Mouse (Mus musculus): Measurements from ENCODE around the gene Rgl1. TPM values are rescaled to one million over a fixed set of nuclear protein-coding genes. Genes with fewer than 3 reads are reported as not detected.

Rgl1 gene
- polyA plus RNA-seq, 2 experiments from 2014 or later = 0.09 to 0.19 TPM

DNA sequence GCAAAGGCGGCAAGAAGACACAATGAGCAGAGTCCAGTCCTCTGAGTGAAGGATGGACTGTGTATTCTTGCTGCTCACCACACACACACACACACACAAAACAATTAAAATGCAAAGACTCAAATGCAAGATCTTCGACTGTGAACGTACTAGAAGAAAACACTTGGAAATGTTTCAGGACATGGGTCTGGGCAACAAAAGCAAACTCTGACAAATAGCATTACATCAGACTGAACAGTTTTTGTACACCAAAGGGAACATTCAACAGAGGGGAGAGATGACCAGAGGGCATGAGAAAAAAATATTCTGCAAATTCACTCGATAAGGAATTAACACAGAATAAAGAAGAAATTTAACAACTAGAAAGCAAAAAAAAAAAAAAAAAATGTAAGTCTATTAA lies 52.2 kb downstream of the Rgl1 start:
- no peak for ATAC-seq

DNA sequence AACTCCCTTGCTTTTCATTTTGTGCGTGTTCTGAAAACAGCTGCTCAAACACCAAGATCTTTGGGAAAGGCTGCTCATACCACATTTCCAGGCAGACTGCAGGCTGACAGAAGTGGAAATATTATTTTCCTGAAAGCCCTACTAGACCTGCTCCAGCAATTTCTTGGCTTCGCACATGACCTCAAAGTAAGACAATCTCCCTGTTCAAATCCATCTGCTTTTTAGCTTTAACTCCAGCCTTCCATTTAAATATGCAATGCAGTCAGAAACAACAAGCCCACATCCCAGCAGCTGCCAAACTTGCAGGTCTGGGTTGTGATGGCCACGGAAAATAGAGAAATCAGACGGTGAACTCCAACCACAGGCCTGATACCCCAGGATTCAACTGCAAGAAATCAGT lies 55.1 kb downstream of the Rgl1 start:
- no peak for ATAC-seq

DNA sequence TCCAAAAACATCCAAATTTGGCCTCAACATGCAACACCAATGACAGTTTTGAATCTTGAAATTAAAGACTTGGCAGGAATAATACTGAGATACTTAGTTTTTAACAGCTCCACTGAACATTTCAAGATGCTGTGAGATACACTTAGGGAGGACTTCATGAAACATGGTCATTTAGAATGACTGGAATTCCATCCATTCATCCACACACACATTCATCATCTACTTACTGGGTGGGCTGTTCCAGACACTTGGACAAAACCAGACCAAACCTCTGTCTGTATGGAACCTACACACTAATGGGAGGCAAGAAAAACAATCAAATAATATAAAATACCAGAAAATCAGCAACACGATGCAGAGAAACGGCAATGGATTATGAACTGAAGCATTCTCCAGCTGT lies 58.6 kb downstream of the Rgl1 start:
- no peak for ATAC-seq

DNA sequence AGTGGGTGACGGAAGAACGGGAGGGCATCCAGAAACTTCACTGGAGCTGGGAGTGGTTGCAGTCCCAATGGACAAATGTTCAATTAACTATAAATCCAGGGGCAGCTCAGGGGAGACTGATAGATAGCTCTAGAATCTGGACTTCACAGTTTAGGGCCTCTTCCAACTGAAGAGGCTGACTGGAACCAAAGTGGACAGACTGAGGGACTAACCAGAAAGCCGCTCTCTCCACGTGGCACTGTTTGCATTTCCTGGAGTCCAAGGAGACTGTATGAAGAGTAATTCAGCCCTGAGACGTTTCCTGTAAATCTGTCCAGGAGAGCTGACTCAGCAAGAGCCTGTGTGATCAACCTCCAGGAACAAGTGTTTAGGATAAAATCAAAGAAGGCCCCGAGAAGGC lies 62.2 kb downstream of the Rgl1 start:
- ATAC-seq = no peak

DNA sequence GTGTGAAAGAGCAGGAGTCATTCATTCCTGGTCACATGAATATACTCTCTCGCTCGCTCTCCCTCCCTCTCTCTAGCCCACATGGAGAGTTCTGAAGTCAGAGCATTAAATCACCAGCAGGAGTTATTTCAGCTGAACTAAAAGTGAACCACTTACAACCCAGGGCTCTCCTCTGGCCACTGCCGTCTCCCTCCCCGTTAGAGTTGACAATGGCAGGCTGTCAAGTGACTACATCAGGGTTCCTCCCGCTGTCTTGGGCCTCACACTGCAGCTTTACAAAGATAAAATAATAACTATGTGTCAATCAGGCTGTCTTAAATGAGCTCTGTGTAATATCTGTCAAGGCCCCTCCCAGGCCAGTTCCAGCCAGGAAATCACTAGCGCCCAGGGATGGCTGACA lies 63.2 kb downstream of the Rgl1 start:
- ATAC-seq = no peak

DNA sequence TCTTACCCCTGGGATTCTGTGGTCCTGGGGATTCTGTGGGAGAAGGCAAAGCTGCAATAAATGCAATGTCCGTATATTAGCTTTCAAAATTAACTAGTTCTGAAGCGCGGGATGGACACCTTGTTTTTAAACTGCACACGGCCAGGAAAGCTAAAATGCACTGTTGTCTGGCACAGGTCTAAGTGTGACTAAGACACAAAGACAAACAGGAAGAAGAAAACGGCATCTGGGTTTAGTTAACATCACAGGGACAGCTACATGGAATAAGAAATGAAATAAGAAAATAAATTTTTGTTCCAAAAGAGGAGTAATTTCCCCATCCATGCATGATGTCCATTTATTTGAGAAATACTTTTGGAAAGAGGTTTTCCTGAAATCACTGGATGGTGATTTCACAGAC lies 65.1 kb downstream of the Rgl1 start:
- no peak for ATAC-seq

DNA sequence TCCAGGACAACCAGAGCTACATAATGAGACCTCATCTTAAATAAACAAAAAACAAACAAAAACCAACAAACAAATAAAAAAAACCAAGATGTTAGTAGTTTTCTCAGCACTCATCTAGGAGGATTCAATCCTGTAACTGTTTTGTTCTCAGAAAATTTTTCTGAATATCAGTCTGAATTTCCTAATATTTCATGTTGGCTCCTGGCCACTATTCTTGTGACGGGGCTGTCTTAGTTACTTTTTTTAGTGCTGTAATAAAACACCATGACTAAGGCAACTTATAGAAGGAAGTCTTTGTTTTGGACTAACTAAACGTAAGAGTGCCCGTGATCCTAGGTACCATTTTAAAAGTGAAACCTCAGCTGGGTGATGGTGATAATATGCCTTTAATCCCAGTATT lies 68.8 kb downstream of the Rgl1 start:
- no peak for ATAC-seq

DNA sequence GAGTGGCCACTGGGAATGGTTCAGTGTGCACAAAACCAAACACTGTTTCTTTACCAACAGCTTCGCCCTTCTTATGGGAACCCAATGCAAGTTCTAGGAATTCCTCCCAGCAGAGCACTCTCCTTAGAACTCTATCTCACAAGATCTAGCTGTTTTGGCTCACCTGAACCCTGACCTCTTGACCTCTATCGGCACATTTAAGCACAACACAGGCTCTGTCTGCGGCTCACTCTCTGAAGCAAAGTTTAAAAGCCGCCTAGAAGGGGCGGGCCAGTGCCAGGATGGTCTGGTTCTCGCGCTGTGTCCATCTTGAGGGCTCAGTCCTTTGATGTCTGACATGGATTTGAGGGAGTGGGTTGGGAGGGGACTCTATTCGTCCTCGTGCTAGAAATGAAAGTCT lies 70.7 kb downstream of the Rgl1 start:
- no peak for ATAC-seq

DNA sequence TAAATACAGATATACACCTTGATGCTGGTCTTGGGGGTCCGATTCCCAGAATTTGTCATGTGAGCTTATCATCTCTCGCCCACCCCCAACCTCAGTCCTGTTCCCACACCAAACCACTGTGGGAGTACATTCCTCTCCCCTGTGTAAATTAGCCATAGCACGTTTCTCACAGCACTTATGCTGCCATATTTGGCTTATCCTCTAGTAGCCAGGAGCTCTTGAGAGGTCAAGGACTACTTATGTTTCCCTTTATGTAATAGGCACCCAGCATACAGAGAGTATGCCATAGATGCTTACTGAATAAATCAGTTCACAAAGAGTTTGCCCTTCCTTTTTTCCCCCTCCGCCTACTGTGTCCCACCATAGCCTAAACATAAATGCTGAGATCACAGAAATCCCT lies 76.2 kb downstream of the Rgl1 start:
- ATAC-seq = no peak

DNA sequence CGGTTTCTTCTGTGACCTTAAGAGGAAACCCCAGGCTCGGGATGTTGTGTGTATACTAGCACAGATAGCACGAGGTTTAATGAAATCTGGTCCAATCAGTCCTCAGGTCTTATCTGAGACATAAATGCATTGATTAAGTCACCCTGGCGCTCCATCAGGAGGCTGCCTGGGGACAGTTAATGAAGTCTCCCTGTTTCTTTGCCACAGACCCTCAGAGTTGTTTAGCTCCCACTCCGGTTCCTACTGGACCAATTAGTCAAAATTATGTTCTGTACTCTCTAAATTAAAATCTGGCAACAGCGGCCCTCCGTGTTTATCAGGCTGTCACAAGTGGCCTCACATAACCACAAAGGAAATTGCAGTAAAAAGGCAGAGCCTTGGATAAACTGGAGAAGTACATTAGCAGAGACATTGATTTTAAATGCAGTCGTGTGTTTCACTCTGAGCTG lies 78.4 kb downstream of the Rgl1 start:
- ATAC-seq = no peak

DNA sequence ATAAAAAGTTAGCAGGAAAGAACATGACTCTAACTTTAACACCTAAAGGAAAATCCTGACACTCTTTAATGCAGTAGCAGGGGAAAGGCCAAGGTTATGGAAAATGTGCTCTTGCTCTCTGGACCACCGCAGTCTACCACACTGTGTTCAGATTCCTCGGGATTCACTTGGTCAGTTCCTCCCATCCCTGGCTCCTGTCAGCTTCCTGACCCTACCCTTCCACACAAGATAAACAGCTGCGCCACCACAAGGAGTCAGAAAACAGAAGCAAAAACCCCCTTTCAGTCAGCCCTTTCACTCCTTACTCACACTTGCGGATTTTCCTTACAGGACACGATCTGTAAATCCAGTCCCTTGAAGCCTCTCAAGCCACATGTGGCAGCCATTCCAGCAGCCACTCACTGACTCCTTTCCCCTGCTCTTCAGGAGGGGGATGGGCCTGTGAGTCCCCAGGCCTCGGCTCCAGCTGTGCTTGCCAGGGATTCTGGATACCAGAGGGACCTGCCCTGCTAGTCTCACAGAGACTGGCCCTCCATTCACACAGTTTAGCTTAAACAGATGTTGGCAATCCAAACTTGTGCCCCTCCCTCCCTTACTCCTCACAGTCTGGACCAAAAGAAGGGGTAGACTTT lies 78.9 kb downstream of the Rgl1 start:
- ATAC-seq = no peak

DNA sequence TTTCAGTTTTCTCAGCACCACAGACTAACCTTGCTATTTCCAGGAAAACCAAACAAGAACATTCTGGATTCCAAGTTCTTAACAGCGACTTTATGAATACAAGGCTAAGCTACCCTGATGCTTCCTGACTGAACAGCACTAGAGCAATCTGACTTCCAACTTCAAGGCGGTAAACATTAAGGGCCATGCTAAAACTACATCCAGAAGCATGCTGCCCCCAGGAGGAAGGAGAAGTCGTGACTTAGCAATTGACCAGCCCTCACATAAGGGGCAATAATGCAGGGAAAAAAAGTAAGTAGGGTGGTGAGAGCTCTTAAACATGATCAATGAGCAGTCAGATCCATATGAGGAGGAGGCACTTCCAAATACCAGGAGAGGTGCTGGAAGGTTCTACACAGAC lies 80.6 kb downstream of the Rgl1 start:
- ATAC-seq = no peak

DNA sequence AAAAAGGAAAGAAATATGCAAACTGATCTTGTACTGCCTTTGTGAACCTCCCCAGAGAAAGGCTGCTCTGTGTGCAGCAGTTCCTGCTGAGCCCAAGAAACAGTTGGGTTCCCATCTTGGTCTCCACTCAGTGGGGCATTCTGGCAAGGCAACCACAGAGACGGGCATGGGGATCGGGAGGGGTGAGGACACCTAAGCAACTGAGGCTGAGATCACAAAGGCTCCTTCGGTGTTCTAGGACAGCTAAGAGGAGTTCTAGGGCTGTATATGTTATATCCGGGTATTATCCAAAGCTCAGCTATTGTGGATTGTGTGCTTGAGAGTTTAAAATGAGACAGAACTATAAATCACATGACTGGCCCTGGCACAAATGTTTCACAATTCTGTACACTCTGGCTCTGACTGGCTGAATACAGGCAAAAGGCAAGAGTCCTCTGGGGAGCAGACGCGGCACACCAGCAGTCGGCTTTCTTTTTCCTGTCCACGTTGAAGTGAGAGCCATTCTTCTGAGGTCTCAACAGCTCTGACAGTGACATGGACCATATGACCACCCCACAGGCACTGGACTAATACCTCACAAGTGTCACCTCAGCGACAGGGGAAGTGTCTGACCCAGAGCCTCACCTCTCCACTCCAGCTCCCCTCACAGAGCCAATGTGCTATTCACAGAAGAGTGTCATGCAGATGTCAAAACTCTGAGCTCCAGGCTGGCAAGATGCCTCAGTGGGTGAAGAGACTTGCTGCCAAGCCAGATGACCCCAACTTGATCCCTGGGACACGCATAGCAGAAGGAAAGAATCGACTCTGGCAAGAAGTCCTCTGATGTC lies 83.6 kb downstream of the Rgl1 start:
- ATAC-seq = no peak

DNA sequence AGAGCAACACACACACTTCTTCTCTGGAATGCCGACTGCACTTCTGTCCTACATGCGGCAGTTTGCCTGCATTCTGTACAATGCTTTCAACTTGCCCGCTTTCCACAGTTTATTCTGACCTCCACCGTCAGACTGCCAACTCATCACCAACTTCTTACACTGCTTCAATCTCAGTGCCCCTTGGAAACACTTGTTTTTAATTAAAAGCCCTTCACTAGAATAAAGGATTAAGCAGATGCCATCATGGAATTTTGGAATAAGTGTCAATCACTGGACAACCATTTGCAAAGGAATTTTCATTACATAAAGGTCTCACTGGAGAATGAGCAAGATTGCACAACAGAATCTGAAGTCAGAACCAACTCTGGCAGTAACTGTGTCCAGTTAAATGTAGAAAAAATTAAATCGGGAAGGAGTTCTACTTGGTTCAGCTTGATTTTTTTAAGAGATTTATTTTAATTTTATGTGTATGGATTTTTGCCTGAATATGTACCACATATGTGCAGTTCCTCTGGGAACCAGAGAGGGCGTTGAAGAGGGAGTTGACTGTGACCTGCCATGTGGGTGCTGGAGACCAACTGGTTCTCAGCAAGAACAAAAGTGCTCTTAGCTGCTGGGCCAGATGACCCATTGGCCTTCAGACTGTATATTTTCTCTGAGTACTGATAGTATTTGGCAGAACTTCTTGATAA lies 84.3 kb downstream of the Rgl1 start:
- ATAC-seq = no peak

DNA sequence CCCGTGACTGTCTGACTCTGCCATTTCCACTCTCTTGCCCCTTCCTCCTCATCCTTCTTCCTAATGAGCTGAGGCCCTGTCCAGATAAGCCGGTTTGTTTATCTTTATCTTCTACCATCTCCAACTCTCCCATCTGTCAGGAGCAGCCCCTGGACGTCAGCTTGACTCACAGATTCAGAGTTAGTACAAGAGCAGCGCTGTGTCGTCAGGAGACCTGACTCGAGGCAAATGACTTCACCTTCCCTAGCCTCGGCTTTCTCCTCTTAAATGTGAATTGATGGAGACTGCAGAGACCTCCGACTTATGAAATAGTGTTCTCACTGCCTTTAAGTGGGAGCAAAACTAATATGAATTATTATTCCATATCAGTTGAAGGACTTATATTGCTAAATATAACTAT lies 85.0 kb downstream of the Rgl1 start:
- ATAC-seq = no peak

DNA sequence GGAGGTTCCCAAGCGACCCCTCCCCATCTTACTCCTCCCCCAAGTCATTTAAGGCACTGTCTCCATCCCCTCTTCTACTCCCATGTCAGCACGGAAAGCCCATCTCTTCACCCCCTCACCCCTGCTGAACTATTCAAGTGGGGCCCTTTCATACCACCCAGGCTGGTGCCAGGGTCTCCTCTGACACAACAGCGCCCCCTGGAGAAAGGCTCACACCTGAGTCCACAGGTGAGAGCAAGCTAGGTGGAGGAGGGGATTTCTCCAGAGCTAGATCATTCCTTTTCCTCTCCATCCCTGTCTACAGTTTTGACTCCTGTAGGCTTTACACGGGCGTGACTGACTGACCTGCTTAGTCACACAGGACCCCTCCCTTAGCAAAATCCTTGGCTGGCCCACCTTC lies 87.7 kb downstream of the Rgl1 start:
- no peak for ATAC-seq

DNA sequence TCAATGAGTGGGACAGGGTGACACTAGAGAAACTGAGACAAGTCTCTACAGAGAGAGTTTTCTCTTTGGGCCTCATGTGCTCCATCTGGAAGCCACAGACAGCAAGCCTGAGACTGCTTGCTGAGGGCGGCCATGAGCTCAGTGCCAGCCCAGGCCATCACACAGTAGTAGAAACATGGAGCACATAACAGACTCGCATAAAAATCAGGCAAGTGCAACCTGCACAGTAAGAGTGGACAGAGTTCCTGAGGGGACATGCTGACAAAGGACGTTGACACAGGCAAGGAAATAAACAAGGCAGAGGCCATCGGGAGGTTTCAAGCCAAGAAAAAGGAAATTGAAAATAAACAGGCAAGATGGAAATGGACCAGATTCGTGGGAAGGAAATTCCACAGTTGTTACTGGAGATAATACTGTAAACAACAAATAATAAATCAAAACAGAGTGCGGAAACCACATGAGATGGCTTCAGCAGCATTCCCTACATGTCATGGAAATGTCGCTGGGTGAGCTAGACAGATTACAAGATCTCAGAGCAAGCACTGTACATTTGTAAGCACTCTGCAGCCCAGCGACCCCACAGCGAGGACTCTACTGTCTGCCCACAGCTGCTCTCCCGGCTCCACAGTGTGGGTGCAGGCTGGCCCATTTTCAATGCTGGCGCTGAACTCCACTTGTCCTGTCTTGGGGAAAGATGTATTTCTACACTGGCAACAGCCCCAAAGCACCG lies 88.5 kb downstream of the Rgl1 start:
- no peak for ATAC-seq

DNA sequence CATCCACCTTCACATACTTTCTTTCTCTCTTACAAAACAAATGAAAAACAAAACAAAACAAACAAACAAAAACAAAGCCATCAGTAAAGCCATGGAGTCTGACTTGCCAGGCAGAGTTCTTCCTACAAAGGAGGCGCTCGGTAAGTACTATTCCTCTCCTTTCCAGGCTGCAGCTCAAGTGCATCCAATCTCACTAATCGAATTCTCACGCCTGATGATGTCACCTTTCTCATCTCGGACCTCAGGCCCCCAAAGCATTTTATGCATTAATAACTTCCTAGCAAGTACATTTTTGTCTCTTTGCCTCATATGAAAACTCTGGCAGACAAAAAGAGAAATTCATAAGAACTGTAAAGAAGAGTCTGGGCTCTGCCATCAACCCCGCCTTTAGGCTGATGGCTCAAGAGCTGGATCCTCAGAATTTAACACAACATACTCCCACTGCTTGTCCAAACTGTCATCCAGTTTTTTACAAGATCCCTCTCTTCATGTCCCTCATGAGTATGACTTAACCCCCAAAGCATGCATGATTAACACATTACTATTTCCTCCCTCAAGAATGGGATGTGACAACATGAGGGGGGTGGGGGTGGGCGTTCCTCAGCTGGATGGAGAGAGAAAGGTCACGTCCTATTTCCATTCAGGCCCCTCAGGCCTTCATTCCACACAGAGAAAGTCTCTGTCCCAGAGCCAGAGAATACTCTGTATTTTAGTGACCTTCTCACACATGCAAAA lies 96.5 kb downstream of the Rgl1 start:
- no peak for ATAC-seq

DNA sequence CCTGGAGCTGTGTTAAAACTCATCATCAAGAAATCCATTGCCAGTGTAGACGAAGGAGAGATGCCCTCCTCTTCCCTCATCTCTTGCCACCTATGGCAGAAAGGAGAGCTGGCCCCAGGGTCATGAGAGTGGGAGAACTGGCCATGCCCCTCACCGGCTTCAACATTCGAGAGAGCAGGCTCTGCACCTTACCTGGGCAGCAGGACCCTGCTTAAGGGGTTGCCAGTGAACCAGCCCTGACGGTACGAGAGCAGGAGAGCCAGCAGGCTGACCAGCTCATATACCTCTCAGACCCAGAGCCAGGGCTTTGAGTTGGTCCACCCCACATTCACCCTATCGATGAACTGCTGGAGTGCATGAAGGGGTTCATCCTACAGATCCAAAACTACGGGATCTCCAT lies 105.7 kb downstream of the Rgl1 start:
- no peak for ATAC-seq

DNA sequence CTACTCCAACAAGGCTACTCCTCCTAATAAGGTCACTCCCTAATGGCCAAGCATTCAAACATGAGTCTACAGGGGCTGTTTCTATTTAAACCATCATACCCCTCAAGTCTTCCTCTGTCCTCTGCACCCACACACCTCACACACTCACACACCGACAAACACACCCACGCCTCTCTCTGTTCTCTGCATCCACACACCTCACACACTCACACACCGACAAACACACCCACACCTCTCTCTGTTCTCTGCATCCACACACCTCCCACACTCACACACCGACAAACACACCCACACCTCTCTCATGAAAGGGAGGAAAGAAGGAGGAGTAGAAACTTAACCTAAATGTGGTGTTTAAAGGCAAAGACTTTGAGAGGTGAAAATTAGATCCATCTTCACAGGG lies 106.2 kb downstream of the Rgl1 start:
- ATAC-seq = no peak

DNA sequence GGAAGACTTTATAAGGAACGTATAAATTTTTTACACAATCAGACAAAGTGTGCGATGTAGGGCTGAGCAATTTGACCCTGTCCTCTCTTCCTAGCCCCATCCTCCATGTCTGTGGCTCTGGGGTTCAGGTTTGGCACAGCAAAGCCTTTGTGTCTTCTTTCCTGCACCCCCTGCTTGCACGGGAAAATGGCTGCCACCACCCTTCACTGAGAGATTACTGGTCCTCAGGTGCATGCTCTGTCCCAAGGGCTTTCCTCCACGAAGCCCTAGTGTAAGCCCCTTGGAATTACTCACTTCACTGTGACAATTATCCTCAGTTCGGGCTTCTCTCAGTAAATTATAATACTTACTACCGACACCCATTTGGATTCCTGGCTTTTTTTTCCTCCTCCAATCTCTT lies 109.5 kb downstream of the Rgl1 start:
- no peak for ATAC-seq

DNA sequence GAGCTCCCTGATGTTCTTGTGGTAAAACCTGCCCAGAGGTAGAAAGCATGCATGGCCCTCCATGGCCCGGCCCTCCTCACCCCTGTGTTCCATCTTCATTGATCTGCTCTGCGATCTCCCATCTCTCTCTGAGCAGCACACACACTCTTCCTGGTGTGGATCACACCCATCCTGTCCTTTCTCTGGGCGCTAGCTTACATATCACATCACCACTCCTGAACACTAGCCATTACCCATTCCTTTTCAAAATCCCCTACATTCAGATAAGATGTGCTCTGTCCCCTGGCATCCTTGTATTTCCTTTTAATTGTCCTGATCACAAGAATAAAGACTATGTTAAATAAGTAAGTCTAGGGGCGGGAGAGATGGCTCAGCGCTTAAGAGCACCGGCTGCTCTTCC lies 111.3 kb downstream of the Rgl1 start:
- no peak for ATAC-seq

DNA sequence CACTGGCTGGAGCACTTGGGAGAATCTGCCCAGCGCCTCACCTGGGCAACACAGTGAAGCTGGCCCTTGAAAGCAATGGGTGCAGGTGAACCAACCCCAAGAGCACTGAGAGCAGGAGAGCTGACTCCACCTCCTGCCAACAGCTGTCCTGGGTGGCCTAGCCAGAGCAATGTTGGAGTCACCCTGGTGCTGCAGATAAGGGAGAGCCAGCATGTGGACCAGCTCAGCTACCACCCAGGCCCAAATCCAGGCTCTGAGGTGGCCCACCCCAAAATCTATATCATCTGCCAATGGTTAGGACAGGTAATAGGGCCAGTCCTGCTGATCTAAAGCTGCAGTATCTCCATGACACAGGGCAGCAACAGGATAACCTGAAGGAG lies 114.7 kb downstream of the Rgl1 start:
- no peak for ATAC-seq
